Mouse (Mus musculus) spleen, adult 2 months (tissue): ENCODE data around the gene Enpp6.

Experiments used
- CTCF ChIP-seq: fragments of 200-500 bp; IDR thresholded peaks from 2 replicates; pipeline ENCODE4 v1.5.1; 2011; ENCODE audit warnings: mild to moderate bottlenecking, inconsistent platforms; ENCODE audit not compliant: insufficient read depth, insufficient read length, insufficient replicate concordance; ENCODE audit errors: extremely low read depth
- POLR2A ChIP-seq: fragments of 200-500 bp; IDR thresholded peaks from 2 replicates; pipeline ENCODE4 v1.6.1; 2011; ENCODE audit warnings: low read depth, low read length, inconsistent platforms

DNA sequence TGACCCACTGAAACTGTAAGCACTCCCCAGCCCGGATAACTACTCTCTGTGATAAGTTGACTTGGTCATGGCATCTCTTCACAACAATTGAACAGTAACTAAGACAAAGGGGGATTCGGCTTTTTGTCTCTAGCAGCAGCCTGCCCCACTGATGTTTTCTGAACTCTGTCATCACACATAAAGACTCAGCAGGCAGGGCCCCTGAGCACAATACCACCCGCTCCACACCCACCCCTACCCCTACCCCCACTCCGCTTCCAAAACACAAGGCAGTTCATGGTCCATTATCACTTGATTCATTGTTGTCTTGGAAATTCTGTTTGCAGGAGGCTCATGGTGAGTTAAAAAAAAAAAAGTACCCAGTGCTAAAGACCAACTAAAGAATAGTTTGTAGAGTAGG lies 71.8 kb downstream of the Enpp6 start:
- TF ChIP-seq CTCF: no peak
- no peak for TF ChIP-seq POLR2A
